Mouse (Mus musculus) induced T-regulatory cell, adult 2 months (primary cell): Measurements from ENCODE around the gene Cryaa.

Source experiments
- DNase-seq: peaks from one replicate; pipeline ENCODE4 v3.0.0-alpha.2; 2012; ENCODE audit warnings: low read depth

Cryaa gene

DNA sequence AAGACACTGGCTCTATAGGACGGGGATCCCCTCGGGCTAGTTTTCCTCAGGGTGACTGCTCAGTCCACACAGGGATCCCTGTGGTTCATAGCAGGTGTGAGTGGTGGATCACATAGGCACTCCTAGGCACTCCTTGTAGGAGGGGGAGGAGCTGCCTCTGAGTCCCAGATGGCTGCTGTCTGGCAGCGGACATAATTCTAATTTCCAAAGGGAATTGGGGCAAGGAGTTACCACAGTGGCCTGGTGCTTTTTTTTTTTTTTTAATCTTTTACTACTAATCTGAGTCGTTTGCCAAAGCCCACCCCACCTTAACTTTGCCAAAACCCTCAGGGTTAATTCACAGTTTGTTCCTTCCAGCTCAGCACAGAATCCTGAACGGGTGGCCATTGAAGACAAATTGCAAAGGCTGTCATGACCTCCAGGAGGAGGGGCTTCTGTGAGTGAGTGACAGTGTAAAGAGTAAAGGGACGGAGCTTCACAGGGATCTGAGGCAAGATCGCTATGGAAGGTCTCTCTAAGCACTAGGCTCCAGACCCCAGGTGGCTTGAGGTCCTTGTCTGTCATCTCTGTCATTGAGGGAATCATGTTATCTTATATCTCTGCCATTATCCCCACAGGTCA, 31.6 kb downstream of the Cryaa start:
- DNase-seq: no peak

DNA sequence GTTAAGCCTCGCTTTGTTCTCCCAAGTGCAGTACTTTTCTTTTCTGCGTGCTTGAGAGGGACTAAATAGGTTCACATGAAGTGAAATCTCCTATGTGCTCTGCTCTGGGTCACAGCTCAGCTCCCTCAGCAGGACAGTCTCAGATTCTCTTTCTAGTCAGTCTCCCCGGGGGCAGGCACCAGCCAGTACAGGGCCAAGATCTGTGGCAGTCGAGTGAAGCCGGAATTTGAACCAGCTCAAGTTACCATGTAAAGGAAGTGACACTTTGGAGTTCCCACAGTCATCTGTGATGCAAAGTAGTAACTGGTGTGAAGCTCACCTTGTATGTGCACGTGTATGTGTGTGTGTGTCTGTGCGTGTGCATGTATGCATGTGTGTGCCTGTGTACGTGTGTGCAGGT, 32.8 kb downstream of the Cryaa start:
- no peak for DNase-seq

DNA sequence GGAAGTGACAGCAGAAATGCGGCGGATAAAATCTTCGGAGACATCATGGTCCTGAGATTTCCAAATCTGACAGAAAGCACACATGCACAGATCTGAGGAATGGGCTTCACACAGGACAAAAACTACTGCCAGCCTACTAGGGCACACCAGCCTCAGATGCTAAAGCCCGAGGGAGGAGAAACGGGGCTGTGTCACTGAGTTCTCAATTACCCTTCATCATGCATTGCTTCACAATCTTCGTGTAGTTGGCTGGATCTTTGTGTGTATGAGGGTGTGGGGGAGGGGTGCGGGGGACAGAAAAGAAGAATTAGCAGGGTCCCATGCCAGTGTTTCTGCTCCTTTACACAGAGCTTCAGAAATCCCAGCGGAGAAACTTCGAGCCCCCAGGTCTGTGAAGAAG, 36.1 kb downstream of the Cryaa start:
- DNase-seq: no peak

DNA sequence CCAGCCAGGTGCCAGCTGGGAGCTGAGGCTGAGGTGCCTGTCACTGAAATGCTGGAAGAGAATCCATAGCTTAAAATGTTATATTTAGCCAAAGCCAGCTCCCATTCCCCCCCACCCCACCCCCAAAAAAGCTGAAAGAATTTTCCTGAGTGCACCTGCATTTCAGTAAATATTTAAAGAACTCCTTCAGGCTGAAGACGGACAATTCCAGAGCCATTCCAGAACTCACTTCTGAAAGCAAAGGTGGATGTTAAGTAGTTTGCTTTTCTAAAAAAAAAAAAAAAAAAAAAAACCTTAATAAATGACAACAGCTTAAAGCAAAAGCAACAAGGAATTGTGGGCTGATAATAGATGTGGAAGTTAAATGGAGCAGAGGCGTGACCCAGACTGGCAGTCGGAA, 36.5 kb downstream of the Cryaa start:
- DNase-seq: no peak

DNA sequence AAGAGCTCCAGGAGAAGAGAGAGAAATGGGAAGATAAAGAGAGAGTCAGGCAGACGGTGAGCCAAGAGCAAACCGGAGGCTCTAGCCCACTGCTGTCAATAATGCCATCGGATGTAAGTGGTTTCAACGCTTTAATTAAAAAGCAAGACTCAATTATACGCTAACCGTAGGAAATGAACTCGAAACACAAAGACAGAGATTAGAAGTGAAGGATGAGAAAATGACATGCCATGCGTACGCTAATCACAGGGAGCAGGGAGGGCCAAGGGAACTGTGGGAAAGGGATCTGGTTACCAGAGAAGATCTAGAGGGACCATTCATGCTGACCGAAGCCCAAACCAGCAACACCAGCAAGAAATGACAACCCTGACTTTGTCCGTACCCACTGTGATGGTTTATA, 37.4 kb downstream of the Cryaa start:
- DNase-seq: no peak

DNA sequence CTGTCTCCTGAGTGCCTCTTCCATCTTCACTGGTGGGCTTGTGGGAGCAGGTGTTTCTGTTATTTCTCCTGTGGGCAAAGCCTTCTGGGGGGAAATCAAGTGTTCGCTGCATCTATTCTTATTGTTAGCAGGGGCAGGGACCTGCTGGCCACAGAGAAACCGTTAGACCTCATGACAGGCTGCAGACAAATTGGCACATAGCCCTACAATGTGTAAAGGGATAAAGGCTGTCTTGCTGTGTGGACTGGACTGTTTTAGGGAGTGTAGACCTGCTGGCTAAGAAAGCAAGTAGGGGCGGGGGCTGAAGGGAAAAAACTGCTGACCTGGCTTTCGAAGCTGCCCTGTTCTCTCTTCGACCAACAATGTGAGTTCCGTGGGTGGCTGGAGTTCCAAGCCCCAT, 44.0 kb downstream of the Cryaa start:
- no peak for DNase-seq

DNA sequence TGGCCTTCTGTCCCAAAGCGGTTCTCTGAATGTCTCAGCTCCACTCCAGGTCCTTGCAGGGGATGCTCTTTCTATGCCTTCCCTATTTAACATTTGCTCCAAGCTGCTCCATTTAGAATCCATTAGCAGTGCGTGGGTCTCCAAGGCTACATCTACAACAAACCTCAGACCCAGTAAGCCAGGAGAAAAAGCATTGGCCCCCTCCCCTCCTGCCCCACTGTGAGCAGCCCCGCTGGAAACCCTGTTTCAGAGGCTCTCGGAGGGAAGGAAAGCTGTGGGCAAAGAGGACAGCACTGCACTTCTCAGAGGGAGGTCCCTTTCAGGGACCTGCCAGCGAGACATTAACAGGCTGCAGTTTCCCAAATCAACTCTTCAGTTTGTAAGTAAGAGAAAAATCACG, 47.8 kb downstream of the Cryaa start:
- DNase-seq: no peak

DNA sequence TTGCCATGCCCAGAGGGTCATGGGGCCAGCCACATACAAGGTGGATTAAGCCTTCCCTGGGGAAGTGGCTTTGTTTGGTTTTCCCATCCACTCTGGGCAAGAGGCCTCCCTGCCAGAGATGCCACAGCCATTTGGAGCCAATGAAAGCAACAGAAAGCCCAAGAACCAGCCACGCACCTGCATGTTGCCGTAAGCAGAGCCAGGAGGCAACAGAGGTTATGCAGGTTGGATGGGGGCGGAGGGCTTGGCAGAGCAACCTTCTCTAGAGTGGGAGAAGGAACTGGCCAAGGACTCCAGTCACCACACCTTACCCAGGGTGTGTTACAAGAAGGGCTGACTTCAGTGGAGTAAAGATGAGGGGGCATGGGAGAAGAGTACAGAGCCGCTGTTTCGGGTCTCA, 48.6 kb downstream of the Cryaa start:
- DNase-seq: no peak

DNA sequence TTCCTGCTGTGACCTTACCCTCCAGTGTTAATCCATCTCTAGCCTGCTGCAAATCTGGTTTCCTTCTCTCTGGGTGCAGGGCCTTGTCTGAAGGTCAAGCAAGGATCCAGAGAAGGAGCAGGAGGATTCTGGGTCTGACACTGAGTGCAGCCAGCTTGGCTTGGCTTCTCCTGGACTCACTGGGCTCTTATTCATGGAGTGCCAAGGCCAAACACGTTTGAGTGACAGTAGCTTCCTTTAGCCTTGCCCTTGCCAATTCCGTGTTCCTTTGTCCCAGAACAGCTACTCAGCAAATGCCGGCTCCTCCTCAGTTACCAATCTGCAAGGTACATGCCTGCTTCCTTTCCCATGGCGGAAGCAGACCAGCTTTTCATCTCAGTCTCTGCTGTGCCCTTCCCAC, 49.6 kb downstream of the Cryaa start:
- DNase-seq: no peak

DNA sequence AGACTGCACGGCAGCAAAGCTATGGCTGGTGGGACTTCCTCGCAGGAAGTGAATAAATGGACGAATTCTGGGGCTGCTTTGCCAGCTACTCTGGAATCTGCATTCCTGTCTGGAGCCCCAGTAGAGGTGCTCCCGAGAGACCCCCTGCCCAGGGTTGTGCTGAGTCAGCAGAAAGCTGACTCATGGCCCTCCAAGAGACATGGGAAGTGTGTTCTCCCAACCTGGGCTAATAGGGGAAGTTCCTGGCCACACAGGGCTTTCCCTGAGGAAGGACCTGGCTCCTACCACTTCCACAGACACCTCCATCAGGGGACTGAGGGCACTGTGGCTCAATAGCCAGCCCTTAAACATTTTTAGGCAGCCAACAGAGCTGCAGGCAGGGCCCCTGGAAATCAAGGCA, 50.4 kb downstream of the Cryaa start:
- no peak for DNase-seq

DNA sequence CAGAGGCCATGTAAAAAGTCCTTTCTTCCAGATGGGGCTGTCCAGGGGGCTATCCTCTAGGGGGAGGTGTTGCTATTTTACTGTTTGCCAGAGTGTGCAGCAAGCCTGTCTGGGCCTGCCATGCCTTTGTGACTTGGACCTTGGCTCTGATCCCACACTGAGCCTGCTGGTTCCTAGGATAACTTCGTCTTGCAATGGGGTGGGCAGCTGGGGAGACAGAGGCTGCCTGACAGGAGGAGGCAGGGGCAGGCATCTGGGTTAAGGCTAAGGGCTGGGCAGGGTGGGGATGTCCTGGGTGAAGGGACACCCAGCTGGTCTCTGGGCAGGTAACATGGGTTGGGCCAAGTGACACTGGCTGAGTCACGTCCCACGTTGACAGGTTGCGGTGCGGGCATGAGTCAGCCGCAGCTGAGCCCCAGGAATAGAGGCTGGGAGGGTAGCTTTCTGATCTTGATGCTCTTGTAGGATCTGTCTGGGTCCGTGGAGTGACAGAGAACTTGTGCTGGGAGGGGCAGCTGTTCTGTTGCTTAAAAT, 51.4 kb downstream of the Cryaa start:
- peak; percentile 30 for DNase-seq

DNA sequence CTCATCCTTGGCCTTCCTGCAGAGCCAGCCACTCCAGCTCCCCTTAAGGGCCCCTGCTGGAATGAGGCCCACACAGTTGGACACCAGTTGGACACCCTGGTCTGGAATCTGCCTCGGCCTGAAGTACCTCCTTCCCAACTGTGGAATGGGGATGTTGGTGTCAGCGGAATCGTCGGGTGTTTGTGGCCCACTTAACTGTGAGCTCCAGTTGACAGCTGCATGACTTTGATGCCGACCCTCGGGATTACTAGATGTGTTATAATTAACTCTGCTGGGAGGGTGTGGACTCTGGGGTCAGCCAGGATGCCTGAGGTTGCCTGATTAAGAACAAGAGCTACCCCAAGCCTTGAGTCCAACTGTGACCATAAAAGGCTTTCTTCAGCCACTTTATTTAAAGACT, 53.4 kb downstream of the Cryaa start:
- DNase-seq: no peak
